Mouse (Mus musculus) activated CD4-positive, CD25-positive, alpha-beta regulatory T cell, adult 4 months (primary cell): ENCODE measurements around the gene Etfb. TPM values are rescaled to one million over a fixed set of nuclear protein-coding genes. Genes with fewer than 3 reads are reported as not detected.
"Not testable (repeated sequence)": the region's sequence is repeated elsewhere in the genome, so short reads cannot be mapped to it uniquely, and the experiment has no call there.

ENCODE experiments used
- ATAC-seq: one replicate; pipeline ENCODE4 v1.8.0; 2017
- polyA plus RNA-seq, 2 experiments: library from polyadenylated mRNA; unstranded; fragments of 100-300 nt; shearing (Covaris generic); gene quantifications; one replicate each; pipeline ENCODE4 v1.2.1; 2017

The Etfb gene
- 100 to 1,000 TPM; 235 to 271 TPM for polyA plus RNA-seq

GRCm38 (mm10) chr7:43443917-43444293 lies at the start of gene Etfb, which contains the start of gene Gm45233:
Etfb (plus strand) TSS chr7:43444083.
Gm45233 (plus strand) TSS chr7:43444128.
- peak; percentile 93 for ATAC-seq

- no peak for ATAC-seq
Observed at GRCm38 (mm10) chr7:43399501-43399900, 44.4 kb upstream of the Etfb start.

- ATAC-seq, result no peak
Observed at GRCm38 (mm10) chr7:43402718-43403117, 41.2 kb upstream of the Etfb start.

- no peak for ATAC-seq
Observed at GRCm38 (mm10) chr7:43407573-43407972, 36.3 kb upstream of the Etfb start.

GRCm38 (mm10) chr7:43408131-43408553 lies 35.7 kb upstream of the Etfb start, which contains the start of gene Siglecg:
Siglecg (plus strand) TSS chr7:43408204.
- no peak for ATAC-seq

GRCm38 (mm10) chr7:43409084-43409483 lies 34.8 kb upstream of the Etfb start:
- no peak for ATAC-seq

- ATAC-seq, result not testable (repeated sequence)
Observed at GRCm38 (mm10) chr7:43411724-43412123, 32.2 kb upstream of the Etfb start.

- no peak for ATAC-seq
Observed at GRCm38 (mm10) chr7:43417298-43417697, 26.6 kb upstream of the Etfb start.

- peak; percentile 94 for ATAC-seq
Observed at GRCm38 (mm10) chr7:43422995-43423617, 20.8 kb upstream of the Etfb start.

- peak; percentile 51 for ATAC-seq
Observed at GRCm38 (mm10) chr7:43423991-43424625, 19.8 kb upstream of the Etfb start.

- no peak for ATAC-seq
Observed at GRCm38 (mm10) chr7:43427406-43427805, 16.5 kb upstream of the Etfb start, which contains the start of gene Lim2. Lim2 (plus strand) TSS chr7:43427670.

- no peak for ATAC-seq
Observed at GRCm38 (mm10) chr7:43429500-43429899, 14.4 kb upstream of the Etfb start.

- ATAC-seq, result no peak
Observed at GRCm38 (mm10) chr7:43432891-43433290, 11.0 kb upstream of the Etfb start.

- no peak for ATAC-seq
Observed at GRCm38 (mm10) chr7:43434676-43435075, 9.2 kb upstream of the Etfb start.

- ATAC-seq, result peak; percentile 33
Observed at GRCm38 (mm10) chr7:43436341-43437255, 7.3 kb upstream of the Etfb start, which contains the start of gene Nkg7. Nkg7 (plus strand) TSS chr7:43437073.

- peak; percentile 26 for ATAC-seq
Observed at GRCm38 (mm10) chr7:43438611-43439010, 5.3 kb upstream of the Etfb start.

GRCm38 (mm10) chr7:43440482-43440881 lies 3.4 kb upstream of the Etfb start, which contains the start of gene Cldnd2:
Cldnd2 (plus strand) TSS chr7:43440782.
- ATAC-seq, result no peak

GRCm38 (mm10) chr7:43441071-43441470 lies 2.8 kb upstream of the Etfb start:
- no peak for ATAC-seq

GRCm38 (mm10) chr7:43442684-43443083 lies 1.2 kb upstream of the Etfb start:
- ATAC-seq, result no peak

- peak; percentile 80 for ATAC-seq
Observed at GRCm38 (mm10) chr7:43443126-43443916, 562 bp upstream of the Etfb start.

- no peak for ATAC-seq
Observed at GRCm38 (mm10) chr7:43447801-43448200, 3.9 kb downstream of the Etfb start.

GRCm38 (mm10) chr7:43448246-43448645 lies 4.4 kb downstream of the Etfb start:
- ATAC-seq, result no peak
